Mouse (Mus musculus) lung, postnatal 0 days (tissue): ENCODE measurements around the gene Fam240a. TPM values are rescaled to one million over a fixed set of nuclear protein-coding genes. Genes with fewer than 3 reads are reported as not detected.
A peak's percentile ranks its signal among the peaks of the same experiment; 100 is the strongest.

Experiments used
- ATAC-seq: fragments of 200-750 bp; cut with Nextera tagmentation; 2 replicates; pipeline ENCODE4 v1.8.0; 2017; ENCODE audit warnings: moderate library complexity
- DNase-seq: peaks from one replicate; pipeline ENCODE4 v3.0.0-alpha.2; 2016; ENCODE audit warnings: low spot score
- H3K27ac ChIP-seq: fragments of 300-500 bp; sonication (generic); 2 replicates; pipeline ENCODE4 v1.5.1; 2014; ENCODE audit warnings: antibody characterized with exemption, mild to moderate bottlenecking, low read length, mixed read lengths
- H3K27me3 ChIP-seq: fragments of 300-500 bp; sonication (generic); replicated peaks from 2 replicates; pipeline ENCODE4 v1.6.1; 2014; ENCODE audit warnings: low read length, mixed read lengths; ENCODE audit not compliant: insufficient read depth
- H3K36me3 ChIP-seq: fragments of 300-500 bp; sonication (generic); 2 replicates; pipeline ENCODE4 v1.6.1; 2014; ENCODE audit warnings: low read length, mixed read lengths; ENCODE audit not compliant: insufficient read depth
- H3K4me1 ChIP-seq: fragments of 300-500 bp; sonication (generic); 2 replicates; pipeline ENCODE4 v1.6.1; 2014; ENCODE audit warnings: antibody characterized with exemption, low read depth, low read length, mixed read lengths; ENCODE audit not compliant: insufficient read depth
- H3K4me2 ChIP-seq: fragments of 300-500 bp; sonication (generic); replicated peaks from 2 replicates; pipeline ENCODE4 v1.6.1; 2014; ENCODE audit warnings: low read depth, mild to moderate bottlenecking, low read length, moderate library complexity, mixed read lengths
- H3K4me3 ChIP-seq: fragments of 300-500 bp; sonication (generic); 2 replicates; pipeline ENCODE4 v1.5.1; 2014; ENCODE audit warnings: low read depth, low read length
- H3K9ac ChIP-seq: fragments of 300-500 bp; sonication (generic); replicated peaks from 2 replicates; pipeline ENCODE4 v1.6.1; 2014; ENCODE audit warnings: low read depth, mild to moderate bottlenecking
- H3K9me3 ChIP-seq: fragments of 300-500 bp; sonication (generic); 2 replicates; pipeline ENCODE4 v1.6.1; 2016; ENCODE audit warnings: low read length, mixed read lengths
- CTCF ChIP-seq: IDR thresholded peaks from 2 replicates; pipeline ENCODE4 v1.5.1; 2016; ENCODE audit warnings: antibody characterized with exemption, mild to moderate bottlenecking
- EP300 ChIP-seq: IDR thresholded peaks from 2 replicates; pipeline ENCODE4 v1.6.1; 2016; ENCODE audit warnings: antibody characterized with exemption, mild to moderate bottlenecking, control low read depth
- WGBS: fragments of 180-500 bp; shearing (Covaris S2); extraction: QIAGEN DNeasy Blood & Tissue Kit; methylation state at CpG from one replicate; pipeline ENCODE4 v1.1.7; 2014; 5-methylcytosine and 5-hydroxymethylcytosine counted together
- polyA plus RNA-seq: library from polyadenylated mRNA; unstranded; fragments of >200 nt; fragmentation: Nextera tagmentation; extraction: Ambion mirVana; gene quantifications from 2 replicates; pipeline ENCODE4 v1.2.1, GENCODE M21; 2015

Fam240a gene
- polyA plus RNA-seq, 1 experiment from 2014 or later = not detected

GRCm38 (mm10) chr9:110892552-110892951, 24.1 kb downstream of the Fam240a start:
- TF ChIP-seq CTCF (no peak), EP300 (no peak)
- H3K4me3 ChIP-seq = no peak overlapping the region
- peaks cover 12% of the 10 kb centered on the region; the same call in 1 of the 2 replicates for H3K36me3 ChIP-seq
- H3K4me2 ChIP-seq = no peak overlapping the region
- H3K27me3 ChIP-seq = no peaks in the 10 kb centered on the region
- no peak for DNase-seq
- H3K9ac ChIP-seq = no peak overlapping the region
- H3K27ac ChIP-seq = no peak overlapping the region
- no peak for ATAC-seq
- 76% methylated on average over 3 of the region's 3 CpGs for WGBS
- H3K4me1 ChIP-seq = no peaks in the 10 kb centered on the region; the same call in 1 of the 2 replicates
- H3K9me3 ChIP-seq = no peaks in the 10 kb centered on the region

DNA sequence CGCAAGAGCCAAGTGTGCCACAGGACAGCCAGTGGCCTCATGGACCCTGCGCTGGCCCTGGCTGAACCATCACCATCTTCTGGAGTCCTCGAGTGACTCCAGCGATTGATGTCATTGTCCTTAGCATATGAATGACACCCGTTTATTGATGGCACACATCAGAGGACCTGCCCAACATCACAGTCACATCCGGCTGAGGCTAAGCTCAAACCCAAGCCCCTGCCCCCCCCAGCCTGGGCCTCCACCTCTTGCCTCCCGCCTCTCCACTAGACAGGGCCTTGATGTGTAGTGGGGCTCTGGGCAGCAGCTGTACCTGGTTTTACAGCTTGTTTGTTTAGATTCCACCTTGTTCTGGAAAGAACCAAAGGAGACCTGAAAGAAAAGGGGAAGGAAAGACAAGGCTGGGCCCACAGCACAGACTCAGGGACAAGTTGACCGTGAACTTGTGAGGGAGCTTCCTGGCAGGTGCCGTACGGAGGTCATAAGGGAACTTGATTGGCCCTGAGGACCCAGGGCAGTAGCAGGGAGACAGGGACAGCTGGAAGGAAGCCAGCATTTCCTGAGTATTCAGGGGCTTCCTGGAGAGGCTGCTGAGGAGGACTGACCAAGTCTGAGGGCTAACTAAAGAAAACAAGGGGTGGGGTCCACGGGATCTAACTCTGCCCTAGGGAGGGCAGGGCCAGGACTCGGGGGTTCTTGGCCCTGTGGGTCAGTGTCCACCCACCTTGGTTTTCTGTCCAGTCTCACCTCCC, 25.4 kb downstream of the Fam240a start:
- Histone ChIP-seq H3K27me3 (no peaks in the 10 kb centered on the region), H3K9ac (no peak overlapping the region), H3K36me3 (peaks cover 12% of the 10 kb centered on the region; the same call in 1 of the 2 replicates), H3K9me3 (no peaks in the 10 kb centered on the region), H3K27ac (no peak overlapping the region), H3K4me2 (no peak overlapping the region), H3K4me3 (no peak overlapping the region), H3K4me1 (no peaks in the 10 kb centered on the region; the same call in 1 of the 2 replicates)
- TF ChIP-seq EP300 (0 out of 2 replicates have a peak, but pooled peaks have one; percentile 18), CTCF (no peak)
- DNase-seq (peak; percentile 42), ATAC-seq (peak; percentile 56)
- WGBS = 64% methylated on average over 12 of the region's 12 CpGs

DNA sequence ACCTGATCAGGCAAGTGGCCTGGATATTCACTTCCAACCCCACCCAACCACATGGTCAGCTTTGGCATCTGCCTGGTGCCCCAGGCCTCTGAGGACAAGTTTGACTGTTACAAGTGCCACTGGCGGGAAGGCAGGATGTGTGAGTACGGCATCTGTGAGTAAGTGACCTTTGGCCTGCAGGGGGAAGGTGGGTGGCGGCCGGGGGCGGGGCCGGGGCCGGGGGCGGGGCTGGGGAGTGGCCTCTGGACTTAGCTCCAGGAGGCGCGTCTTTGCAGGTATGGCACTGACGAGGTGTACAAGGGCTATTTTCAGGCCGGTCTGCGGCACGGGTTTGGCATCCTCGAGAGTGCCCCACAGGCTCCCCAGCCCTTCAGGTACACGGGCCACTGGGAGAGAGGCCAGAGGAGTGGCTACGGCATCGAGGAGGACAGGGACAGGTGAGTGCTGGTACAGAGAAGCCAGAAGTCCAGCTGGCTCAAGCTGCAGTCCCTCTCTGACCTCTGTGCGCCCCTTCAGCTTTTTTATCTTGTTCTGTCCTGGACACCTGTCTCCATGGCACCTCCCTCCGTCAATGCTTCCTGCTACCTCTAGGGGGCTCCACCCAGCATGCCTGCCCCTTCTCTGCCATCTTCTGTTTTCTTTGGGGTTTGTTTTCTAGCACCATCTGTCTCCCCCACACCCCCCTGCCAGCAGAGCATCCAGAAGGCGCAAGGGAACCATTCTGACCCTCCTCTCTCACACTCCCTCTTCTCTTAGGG, 26.5 kb downstream of the Fam240a start:
- H3K27ac ChIP-seq = no peak overlapping the region
- ATAC-seq (0 out of 2 replicates have a peak, but pooled peaks have one; percentile 5), DNase-seq (peak; percentile 40)
- peaks cover 12% of the 10 kb centered on the region; the same call in 1 of the 2 replicates for H3K36me3 ChIP-seq
- no peak overlapping the region for H3K4me2 ChIP-seq
- H3K4me3 ChIP-seq = no peak overlapping the region
- no peaks in the 10 kb centered on the region for H3K27me3 ChIP-seq
- H3K9ac ChIP-seq = no peak overlapping the region
- no peaks in the 10 kb centered on the region; the same call in 1 of the 2 replicates for H3K4me1 ChIP-seq
- no peaks in the 10 kb centered on the region for H3K9me3 ChIP-seq
- 17% methylated on average over 20 of the region's 21 CpGs for WGBS
- TF ChIP-seq CTCF (peak; percentile 51), EP300 (no peak)

- no peak for TF ChIP-seq CTCF
- TF ChIP-seq EP300 = no peak
- Histone ChIP-seq H3K9me3 (no peaks in the 10 kb centered on the region), H3K4me3 (no peak overlapping the region), H3K27ac (no peak overlapping the region), H3K27me3 (no peaks in the 10 kb centered on the region), H3K4me1 (no peaks in the 10 kb centered on the region; the same call in 1 of the 2 replicates), H3K9ac (no peak overlapping the region), H3K36me3 (peaks cover 12% of the 10 kb centered on the region; the same call in 1 of the 2 replicates), H3K4me2 (no peak overlapping the region)
- WGBS = 90% methylated on average over 14 of the region's 14 CpGs
- ATAC-seq (no peak), DNase-seq (no peak)
Measured at GRCm38 (mm10) chr9:110888935-110889334, 27.7 kb downstream of the Fam240a start.

GRCm38 (mm10) chr9:110887388-110888303, 29.0 kb downstream of the Fam240a start:
- no peak for DNase-seq
- no peaks in the 10 kb centered on the region; the same call in 1 of the 2 replicates for H3K4me1 ChIP-seq
- H3K9ac ChIP-seq = no peak overlapping the region
- WGBS = 53% methylated on average over 9 of the region's 9 CpGs
- no peaks in the 10 kb centered on the region for H3K9me3 ChIP-seq
- H3K4me3 ChIP-seq = no peak overlapping the region
- H3K27me3 ChIP-seq = no peaks in the 10 kb centered on the region
- no peak for TF ChIP-seq CTCF
- no peak for TF ChIP-seq EP300
- no peak for ATAC-seq
- peaks cover 12% of the 10 kb centered on the region; the same call in 1 of the 2 replicates for H3K36me3 ChIP-seq
- H3K27ac ChIP-seq = no peak overlapping the region
- H3K4me2 ChIP-seq = no peak overlapping the region
